Comparison of ENCODE assay signal across 8 mouse cellular contexts in the genomic region with DNA sequence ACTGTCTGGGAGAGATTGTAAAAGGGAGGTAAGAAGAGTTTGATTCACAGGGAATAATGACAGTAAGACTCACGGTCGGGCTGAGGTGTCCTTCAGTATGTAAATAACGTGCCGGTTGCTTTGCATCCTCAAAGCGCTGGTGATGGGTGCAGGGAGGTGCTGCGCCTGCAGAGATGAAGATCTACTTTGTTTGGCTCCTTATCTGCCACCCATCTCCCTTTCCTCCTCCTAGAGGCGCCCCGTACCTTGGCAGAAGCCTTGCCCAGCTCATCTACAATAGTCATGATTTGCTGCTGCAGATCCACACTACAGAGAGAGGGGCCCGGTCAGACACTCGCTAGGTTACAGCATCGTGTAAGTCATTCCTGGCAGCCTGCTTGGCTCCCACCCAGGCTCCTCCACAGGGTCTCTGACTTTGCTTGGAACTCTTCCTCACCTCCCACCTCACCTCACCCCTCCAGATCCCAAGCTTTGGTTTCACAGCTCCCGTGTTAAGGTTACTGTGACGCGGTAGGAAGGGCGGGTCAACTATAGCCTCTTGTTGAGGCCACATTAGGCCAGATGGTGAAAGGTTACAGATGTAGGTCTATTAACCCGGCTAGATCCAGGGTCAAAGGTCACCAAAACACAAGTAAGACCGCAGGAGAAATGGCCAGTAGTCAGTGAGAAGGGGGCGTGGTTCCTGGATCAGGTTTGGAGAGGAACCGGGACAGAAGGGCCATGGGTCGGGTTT. TPM values are rescaled to one million over a fixed set of nuclear protein-coding genes. Genes with fewer than 3 reads are reported as not detected.
DNase-seq lines count a peak whose midpoint lies in the region; ATAC-seq lines count a peak whose summit lies in the region.

No protein-coding gene starts in this region.

- DNase-seq in embryo, embryonic 11.5 days (ENCODE audit: low read depth, low spot score): peak; percentile 32
- DNase-seq in embryo, embryonic 10.5 days (ENCODE audit: low spot score): no peak
- no peak for DNase-seq in neural tube, embryonic 11.5 days (ENCODE audit: low spot score)
- DNase-seq in neural tube, embryonic 10.5 days (ENCODE audit: extremely low spot score, low spot score): no peak
- DNase-seq in frontal cortex, adult 2 months (ENCODE audit: extremely low spot score in 1 of 2, low spot score in 1 of 2): no peak
- no peak for DNase-seq in cerebellum, adult 9-10 months

- H3K9ac ChIP-seq in neural tube, embryonic 11.5 days (ENCODE audit: low read length): peak overlapping the region; percentile 65
- peak overlapping the region; percentile 73 for H3K9ac ChIP-seq in intestine, embryonic 16.5 days (ENCODE audit: low read depth, low read length)
- H3K9ac ChIP-seq in neural tube, embryonic 13.5 days: peak overlapping the region; percentile 90

- peaks cover 9% of the 10 kb centered on the region for H3K36me3 ChIP-seq in neural tube, embryonic 11.5 days (ENCODE audit: control insufficient read depth, insufficient read depth, low read length)
- peaks cover 14% of the 10 kb centered on the region for H3K36me3 ChIP-seq in intestine, embryonic 16.5 days (ENCODE audit: control insufficient read depth, insufficient read depth, low read length)
- H3K36me3 ChIP-seq in neural tube, embryonic 13.5 days: peaks cover 62% of the 10 kb centered on the region

- WGBS in neural tube, embryonic 11.5 days: 22% methylated on average over 20 of the region's 20 CpGs
- 12% methylated on average over 20 of the region's 20 CpGs for WGBS in intestine, embryonic 16.5 days
- 20% methylated on average over 20 of the region's 20 CpGs for WGBS in neural tube, embryonic 13.5 days

- H3K4me1 ChIP-seq in neural tube, embryonic 11.5 days (ENCODE audit: control insufficient read depth, insufficient read depth, low read length): peaks cover 8% of the 10 kb centered on the region
- H3K4me1 ChIP-seq in intestine, embryonic 16.5 days (ENCODE audit: control insufficient read depth, insufficient read depth, low read length): peaks cover 8% of the 10 kb centered on the region
- H3K4me1 ChIP-seq in neural tube, embryonic 13.5 days (replicated peaks): peaks cover 37% of the 10 kb centered on the region

- peak; percentile 25 for ATAC-seq in neural tube, embryonic 11.5 days (ENCODE audit: insufficient read depth, low FRiP score, low TSS enrichment)
- peak; percentile 66 for ATAC-seq in intestine, embryonic 16.5 days
- ATAC-seq in neural tube, embryonic 13.5 days (ENCODE audit: low read depth): peak; percentile 55

- H3K27me3 ChIP-seq in neural tube, embryonic 11.5 days (ENCODE audit: control insufficient read depth, insufficient read depth, low read length): no peaks in the 10 kb centered on the region
- H3K27me3 ChIP-seq in intestine, embryonic 16.5 days (replicated peaks; ENCODE audit: control insufficient read depth, insufficient read depth, low read length): no peaks in the 10 kb centered on the region
- no peaks in the 10 kb centered on the region for H3K27me3 ChIP-seq in neural tube, embryonic 13.5 days

- H3K4me3 ChIP-seq in neural tube, embryonic 11.5 days (ENCODE audit: low read depth, low read length): peak overlapping the region; percentile 56
- peak overlapping the region; percentile 77 for H3K4me3 ChIP-seq in intestine, embryonic 16.5 days (ENCODE audit: low read length)
- H3K4me3 ChIP-seq in neural tube, embryonic 13.5 days: peak overlapping the region; percentile 61

- peak overlapping the region; percentile 91 for H3K4me2 ChIP-seq in neural tube, embryonic 11.5 days (ENCODE audit: low read depth)
- peak overlapping the region; percentile 88 for H3K4me2 ChIP-seq in intestine, embryonic 16.5 days (ENCODE audit: low read depth, low read length)
- H3K4me2 ChIP-seq in neural tube, embryonic 13.5 days: peak overlapping the region; percentile 76

- peak overlapping the region; percentile 67 for H3K27ac ChIP-seq in neural tube, embryonic 11.5 days (ENCODE audit: low read depth, low read length)
- peak overlapping the region; percentile 65 for H3K27ac ChIP-seq in intestine, embryonic 16.5 days (ENCODE audit: low read length)
- peak overlapping the region; percentile 90 for H3K27ac ChIP-seq in neural tube, embryonic 13.5 days (replicated peaks)

- H3K9me3 ChIP-seq in neural tube, embryonic 11.5 days (ENCODE audit: control insufficient read depth, low read length): no peaks in the 10 kb centered on the region
- no peaks in the 10 kb centered on the region for H3K9me3 ChIP-seq in intestine, embryonic 16.5 days (ENCODE audit: control insufficient read depth, low read length)
- no peaks in the 10 kb centered on the region for H3K9me3 ChIP-seq in neural tube, embryonic 13.5 days

RNA-seq across cellular contexts. Expression of a gene that starts 0.5 kb away (rescaled TPM):
- 213 and 214 TPM in 2 replicates for polyA plus RNA-seq in neural tube, embryonic 11.5 days (2014; fragmentation: Nextera tagmentation; extraction: Ambion mirVana)
- polyA plus RNA-seq in intestine, embryonic 16.5 days (2015; fragmentation: Nextera tagmentation; extraction: Ambion mirVana): 43.4 and 45.4 TPM in 2 replicates
- 357 and 369 TPM in 2 replicates for polyA plus RNA-seq in neural tube, embryonic 13.5 days (2015; fragmentation: Nextera tagmentation; extraction: Ambion mirVana)
- polyA plus RNA-seq in frontal cortex, adult 2 months (2012; rRNA removed): 103 and 109 TPM in 2 replicates

RNA-seq across cellular contexts. Expression of a gene that starts 6.8 kb away (rescaled TPM):
- 67.9 and 72.0 TPM in 2 replicates for polyA plus RNA-seq in neural tube, embryonic 11.5 days (2014; fragmentation: Nextera tagmentation; extraction: Ambion mirVana)
- polyA plus RNA-seq in intestine, embryonic 16.5 days (2015; fragmentation: Nextera tagmentation; extraction: Ambion mirVana): 133 and 145 TPM in 2 replicates
- polyA plus RNA-seq in neural tube, embryonic 13.5 days (2015; fragmentation: Nextera tagmentation; extraction: Ambion mirVana): 56.1 and 62.7 TPM in 2 replicates
- polyA plus RNA-seq in frontal cortex, adult 2 months (2012; rRNA removed): 54.6 and 55.9 TPM in 2 replicates

RNA-seq across cellular contexts. Expression of a gene that starts 6.9 kb away (rescaled TPM):
- 48.9 and 49.3 TPM in 2 replicates for polyA plus RNA-seq in neural tube, embryonic 11.5 days (2014; fragmentation: Nextera tagmentation; extraction: Ambion mirVana)
- polyA plus RNA-seq in intestine, embryonic 16.5 days (2015; fragmentation: Nextera tagmentation; extraction: Ambion mirVana): 28.8 and 30.1 TPM in 2 replicates
- polyA plus RNA-seq in neural tube, embryonic 13.5 days (2015; fragmentation: Nextera tagmentation; extraction: Ambion mirVana): 44.6 and 45.9 TPM in 2 replicates
- polyA plus RNA-seq in frontal cortex, adult 2 months (2012; rRNA removed): 39.2 and 39.3 TPM in 2 replicates

RNA-seq across cellular contexts. Expression of a gene that starts 12.1 kb away (rescaled TPM):
- 23.7 and 28.5 TPM in 2 replicates for polyA plus RNA-seq in neural tube, embryonic 11.5 days (2014; fragmentation: Nextera tagmentation; extraction: Ambion mirVana)
- polyA plus RNA-seq in intestine, embryonic 16.5 days (2015; fragmentation: Nextera tagmentation; extraction: Ambion mirVana): 29.1 and 30.1 TPM in 2 replicates
- polyA plus RNA-seq in neural tube, embryonic 13.5 days (2015; fragmentation: Nextera tagmentation; extraction: Ambion mirVana): 45.1 and 50.5 TPM in 2 replicates
- 107 and 119 TPM in 2 replicates for polyA plus RNA-seq in frontal cortex, adult 2 months (2012; rRNA removed)

RNA-seq across cellular contexts. Expression of a gene that starts 29.7 kb away (rescaled TPM):
- polyA plus RNA-seq in neural tube, embryonic 11.5 days (2014; fragmentation: Nextera tagmentation; extraction: Ambion mirVana): 42.9 and 51.3 TPM in 2 replicates
- polyA plus RNA-seq in intestine, embryonic 16.5 days (2015; fragmentation: Nextera tagmentation; extraction: Ambion mirVana): 36.0 and 38.3 TPM in 2 replicates
- 31.0 and 39.6 TPM in 2 replicates for polyA plus RNA-seq in neural tube, embryonic 13.5 days (2015; fragmentation: Nextera tagmentation; extraction: Ambion mirVana)
- 42.6 and 50.6 TPM in 2 replicates for polyA plus RNA-seq in frontal cortex, adult 2 months (2012; rRNA removed)
